Mouse (Mus musculus) CH12.LX (cell line): Measurements from ENCODE around the gene Stoml2. TPM values are rescaled to one million over a fixed set of nuclear protein-coding genes. Genes with fewer than 3 reads are reported as not detected.

Experiments
- DNase-seq: peaks from one replicate; pipeline ENCODE4 v3.0.0-alpha.2; 2013; ENCODE audit errors: extremely low read depth
- H3K27ac ChIP-seq: 2 replicates; pipeline ENCODE4 v1.5.1; 2012; ENCODE audit warnings: low read depth, mild to moderate bottlenecking, control low read depth, moderate library complexity; ENCODE audit not compliant: insufficient read depth
- H3K27me3 ChIP-seq: replicated peaks from 2 replicates; pipeline ENCODE3; 2012; ENCODE audit warnings: inconsistent platforms
- H3K36me3 ChIP-seq, 2 experiments: replicated peaks in 1 of 2; 2 replicates each; pipeline versions ENCODE3 to v1.6.1; 2012; ENCODE audit warnings: inconsistent platforms in 1 of 2, low read length in 1 of 2, mild to moderate bottlenecking in 1 of 2, mixed read lengths in 1 of 2, moderate library complexity in 1 of 2; ENCODE audit not compliant: control insufficient read depth in 1 of 2, insufficient read depth in 1 of 2
- H3K4me1 ChIP-seq, 2 experiments: 2 replicates each; pipeline ENCODE4 v1.6.1; 2012; ENCODE audit warnings: inconsistent platforms in 1 of 2, moderate library complexity in 1 of 2; ENCODE audit not compliant: insufficient read depth in 2 of 2, control insufficient read depth in 1 of 2
- H3K4me2 ChIP-seq: 2 replicates; pipeline ENCODE4 v1.6.1; 2012; ENCODE audit warnings: low read depth, mild to moderate bottlenecking, control low read depth; ENCODE audit not compliant: poor library complexity, insufficient read depth, severe bottlenecking
- H3K4me3 ChIP-seq, 3 experiments: fragments of 150-350 bp in 1 of 3; sonication (generic) in 1 of 3; replicated peaks in 1 of 3; 2 replicates each; pipeline versions ENCODE3 to v1.5.1; 2011 to 2012; ENCODE audit warnings: low read depth in 2 of 3, low read length in 2 of 3, mild to moderate bottlenecking in 2 of 3, moderate library complexity in 2 of 3, control low read depth in 1 of 3, improper control_type of control experiment in 1 of 3, inconsistent platforms in 1 of 3, mixed read lengths in 1 of 3; ENCODE audit not compliant: poor library complexity in 1 of 3
- H3K79me2 ChIP-seq: replicated peaks from 2 replicates; pipeline ENCODE4 v1.6.1; 2012; ENCODE audit warnings: mild to moderate bottlenecking, moderate library complexity; ENCODE audit not compliant: control insufficient read depth, poor library complexity, insufficient read depth, severe bottlenecking; ENCODE audit errors: extremely low read depth
- H3K9ac ChIP-seq: 2 replicates; pipeline ENCODE4 v1.6.1; 2012; ENCODE audit warnings: low read depth, mild to moderate bottlenecking, control low read depth, moderate library complexity; ENCODE audit not compliant: insufficient read depth
- H3K9me3 ChIP-seq: replicated peaks from 2 replicates; pipeline ENCODE3; 2012; ENCODE audit warnings: low read length, inconsistent platforms, mixed read lengths
- BHLHE40 ChIP-seq: IDR thresholded peaks from 2 replicates; pipeline ENCODE4 v1.6.1; 2011; ENCODE audit warnings: mild to moderate bottlenecking, low read depth, low read length, improper control_type of control experiment
- CHD1 ChIP-seq: IDR thresholded peaks from 2 replicates; pipeline ENCODE4 v1.6.1; 2012; ENCODE audit warnings: low read depth, low read length, improper control_type of control experiment, inconsistent platforms
- CHD2 ChIP-seq: IDR thresholded peaks from 2 replicates; pipeline ENCODE4 v1.6.1; 2011; ENCODE audit warnings: low read length, improper control_type of control experiment
- CTCF ChIP-seq, 2 experiments: IDR thresholded peaks in 1 of 2; conservative IDR thresholded peaks in 1 of 2; 2 replicates each; pipeline ENCODE4 v1.5.1; 2011 to 2012; ENCODE audit warnings: low read depth in 2 of 2, low read length in 2 of 2, improper control_type of control experiment in 1 of 2, inconsistent platforms in 1 of 2, mild to moderate bottlenecking in 1 of 2, moderate library complexity in 1 of 2
- ELF1 ChIP-seq: IDR thresholded peaks from 2 replicates; pipeline ENCODE4 v1.6.1; 2014; ENCODE audit warnings: low read depth, mild to moderate bottlenecking, inconsistent platforms, low read length, improper control_type of control experiment
- ETS1 ChIP-seq: conservative IDR thresholded peaks from 2 replicates; pipeline ENCODE4 v1.6.1; 2012; ENCODE audit warnings: low read depth, mild to moderate bottlenecking, inconsistent platforms, low read length, improper control_type of control experiment, moderate library complexity
- HCFC1 ChIP-seq: IDR thresholded peaks from 2 replicates; pipeline ENCODE4 v1.6.1; 2012; ENCODE audit warnings: low read depth, mild to moderate bottlenecking, inconsistent platforms, low read length, improper control_type of control experiment
- JUN ChIP-seq: IDR thresholded peaks from 2 replicates; pipeline ENCODE4 v1.6.1; 2011; ENCODE audit warnings: low read depth, mild to moderate bottlenecking, low read length, improper control_type of control experiment, moderate library complexity; ENCODE audit not compliant: insufficient read depth
- JUND ChIP-seq: conservative IDR thresholded peaks from 2 replicates; pipeline ENCODE4 v1.6.1; 2011; ENCODE audit warnings: low read depth, low read length, improper control_type of control experiment
- KAT2A ChIP-seq: IDR thresholded peaks from 2 replicates; pipeline ENCODE4 v1.6.1; 2012; ENCODE audit warnings: low read length, improper control_type of control experiment, inconsistent platforms; ENCODE audit not compliant: insufficient replicate concordance
- MAFK ChIP-seq: IDR thresholded peaks from 2 replicates; pipeline ENCODE4 v1.6.1; 2011; ENCODE audit warnings: low read length, improper control_type of control experiment; ENCODE audit not compliant: insufficient replicate concordance
- MAX ChIP-seq: IDR thresholded peaks from 2 replicates; pipeline ENCODE4 v1.6.1; 2011; ENCODE audit warnings: low read length, improper control_type of control experiment
- MAZ ChIP-seq: IDR thresholded peaks from 2 replicates; pipeline ENCODE4 v1.6.1; 2012; ENCODE audit warnings: low read depth, mild to moderate bottlenecking, inconsistent platforms, low read length, improper control_type of control experiment, moderate library complexity
- MEF2A ChIP-seq: IDR thresholded peaks from 2 replicates; pipeline ENCODE4 v1.6.1; 2014; ENCODE audit warnings: low read depth, mild to moderate bottlenecking, inconsistent platforms, low read length, improper control_type of control experiment, borderline replicate concordance
- MYC ChIP-seq: IDR thresholded peaks from 2 replicates; pipeline ENCODE4 v1.6.1; 2011; ENCODE audit warnings: low read depth, mild to moderate bottlenecking, improper control_type of control experiment, low read length
- NELFE ChIP-seq: IDR thresholded peaks from 2 replicates; pipeline ENCODE4 v1.6.1; 2011; ENCODE audit warnings: low read depth, low read length, improper control_type of control experiment
- NRF1 ChIP-seq: IDR thresholded peaks from 2 replicates; pipeline ENCODE4 v1.6.1; 2014; ENCODE audit warnings: low read depth, mild to moderate bottlenecking, inconsistent platforms, low read length, improper control_type of control experiment, moderate library complexity
- PAX5 ChIP-seq: IDR thresholded peaks from 2 replicates; pipeline ENCODE4 v1.6.1; 2012; ENCODE audit warnings: low read length, inconsistent platforms, mixed read lengths
- POLR2AphosphoS2 ChIP-seq: IDR thresholded peaks from 2 replicates; pipeline ENCODE4 v1.6.1; 2011; ENCODE audit warnings: low read depth, low read length, improper control_type of control experiment
- RAD21 ChIP-seq: IDR thresholded peaks from 2 replicates; pipeline ENCODE4 v1.6.1; 2011; ENCODE audit warnings: low read depth, mild to moderate bottlenecking, low read length, improper control_type of control experiment, moderate library complexity
- RCOR1 ChIP-seq: conservative IDR thresholded peaks from 2 replicates; pipeline ENCODE4 v1.6.1; 2012; ENCODE audit warnings: low read depth, mild to moderate bottlenecking, inconsistent platforms, low read length, improper control_type of control experiment
- SIN3A ChIP-seq: IDR thresholded peaks from 2 replicates; pipeline ENCODE4 v1.6.1; 2012; ENCODE audit warnings: low read length, improper control_type of control experiment, inconsistent platforms
- SMC3 ChIP-seq: IDR thresholded peaks from 2 replicates; pipeline ENCODE4 v1.6.1; 2011; ENCODE audit warnings: low read depth, low read length, improper control_type of control experiment
- TBP ChIP-seq: conservative IDR thresholded peaks from 2 replicates; pipeline ENCODE4 v1.6.1; 2011; ENCODE audit warnings: low read depth, low read length, improper control_type of control experiment
- UBTF ChIP-seq: IDR thresholded peaks from 2 replicates; pipeline ENCODE4 v1.6.1; 2012; ENCODE audit warnings: low read depth, mild to moderate bottlenecking, inconsistent platforms, low read length, improper control_type of control experiment, moderate library complexity
- USF2 ChIP-seq: conservative IDR thresholded peaks from 2 replicates; pipeline ENCODE4 v1.6.1; 2011; ENCODE audit warnings: low read depth, low read length, improper control_type of control experiment
- ZC3H11A ChIP-seq: IDR thresholded peaks from 2 replicates; pipeline ENCODE4 v1.6.1; 2012; ENCODE audit warnings: low read depth, mild to moderate bottlenecking, inconsistent platforms, low read length, improper control_type of control experiment
- ZNF384 ChIP-seq: IDR thresholded peaks from 2 replicates; pipeline ENCODE4 v1.6.1; 2012; ENCODE audit warnings: low read depth, low read length, improper control_type of control experiment, inconsistent platforms
- dilution Hi-C: fragments of 300-500 bp; cut with MboI; formaldehyde crosslinking; loops from 2 replicates; pipeline ENCODE4 v1.14.3; 2020; ENCODE audit warnings: low sequenced_read_pairs; ENCODE audit not compliant: extremely low pct_unique_long_range_greater_than_20kb, extremely low pct_ligation_motif_present
- in situ Hi-C: fragments of 300-500 bp; cut with MboI; formaldehyde crosslinking; loops from 3 replicates; pipeline ENCODE4 v1.14.3; 2019; ENCODE audit warnings: low sequenced_read_pairs, low pct_ligation_motif_present, low pct_unique_long_range_greater_than_20kb, mixed read lengths
- polyA plus RNA-seq: library from polyadenylated mRNA; unstranded; fragments of >175 nt; gene quantifications from 2 replicates; pipeline ENCODE4 v1.2.1, GENCODE M21; 2012; ENCODE audit warnings: low read depth; ENCODE audit not compliant: insufficient read length
- total RNA-seq, 2 experiments: library from RNA; depleted of rRNA; stranded (reverse); fragments of 300-350 nt in 1 of 2; fragments of >200 nt in 1 of 2; gene quantifications; 2 replicates each; pipeline ENCODE4 v1.2.3; 2012 to 2014

Stoml2 gene
- total and polyA plus RNA-seq, 3 experiments = 293 to 330 (median 296) TPM

- TF ChIP-seq PAX5 (no peak), MAZ (peak; percentile 58; the same call in 1 of the 2 replicates), TBP (peak; percentile 43; the same call in 1 of the 2 replicates), ZNF384 (no peak), CHD2 (peak; percentile 91), BHLHE40 (no peak), ZC3H11A (no peak), UBTF (no peak), POLR2AphosphoS2 (no peak)
- TF ChIP-seq, all 38 proteins: peak for 17
These were observed 21.1 kb downstream of the Stoml2 start, which contains the start of gene Fancg (continued) for GRCm38 (mm10) chr4:43010161-43011038.

GRCm38 (mm10) chr4:43005765-43006164 lies 25.7 kb downstream of the Stoml2 start:
- Histone ChIP-seq H3K27me3 (no peaks in the 10 kb centered on the region), H3K4me2 (no peak overlapping the region), H3K36me3 (peaks cover 28 to 65% of the 10 kb centered on the region in 2 experiments), H3K4me3 (no peak overlapping the region), H3K79me2 (0 out of 2 replicates have a peak, but pooled peaks cover 2% of the 10 kb centered on the region), H3K9ac (no peak overlapping the region), H3K9me3 (no peaks in the 10 kb centered on the region), H3K4me1 (peaks cover 7 to 14% of the 10 kb centered on the region in 2 experiments; a peak in 3 of 4 replicates), H3K27ac (no peak overlapping the region)
- peak; percentile 99 for TF ChIP-seq ZNF384
- TF ChIP-seq SMC3 = peak; percentile 33; the same call in 1 of the 2 replicates
- peak; percentile 29; the same call in 1 of the 2 replicates for TF ChIP-seq HCFC1
- TF ChIP-seq RCOR1 = no peak
- TF ChIP-seq MAX = no peak
- peak; percentile 59 for TF ChIP-seq RAD21
- no peak for TF ChIP-seq JUND
- TF ChIP-seq CHD1 = no peak
- peak; percentile 73 to 99 for TF ChIP-seq CTCF (conservative IDR thresholded peaks at IDR 0.05 in 1 of 2, IDR thresholded peaks at IDR 0.05 in 1 of 2; ENCODE audit: low read depth in 2 of 2, low read length in 2 of 2)
- dilution Hi-C loops (no loop called here), in situ Hi-C loops (loop anchor here (25.0 kb wide), 1 partner anchor 557 kb away; the partner anchor contains the start of genes Creb3 and Tln1)
- peak; percentile 78 for DNase-seq

- dilution Hi-C loops = no loop called here
- Histone ChIP-seq H3K4me2 (no peak overlapping the region), H3K27me3 (no peaks in the 10 kb centered on the region), H3K36me3 (peaks cover 28 to 65% of the 10 kb centered on the region in 2 experiments), H3K27ac (no peak overlapping the region), H3K79me2 (0 out of 2 replicates have a peak, but pooled peaks cover 2% of the 10 kb centered on the region), H3K9me3 (no peaks in the 10 kb centered on the region), H3K4me3 (no peak overlapping the region), H3K4me1 (peaks cover 7 to 16% of the 10 kb centered on the region in 2 experiments; a peak in 3 of 4 replicates), H3K9ac (no peak overlapping the region)
- in situ Hi-C loops = loop anchor here (25.0 kb wide), 1 partner anchor 557 kb away; the partner anchor contains the start of genes Creb3 and Tln1
- no peak for DNase-seq
- TF ChIP-seq MAFK = no peak
- no peak for TF ChIP-seq KAT2A
- TF ChIP-seq USF2 = no peak
- no peak for TF ChIP-seq CTCF (conservative IDR thresholded peaks at IDR 0.05 in 1 of 2, IDR thresholded peaks at IDR 0.05 in 1 of 2; ENCODE audit: low read depth in 2 of 2, low read length in 2 of 2)
- TF ChIP-seq TBP = no peak
- no peak for TF ChIP-seq ETS1
- no peak for TF ChIP-seq MYC
- no peak for TF ChIP-seq MAX
- no peak for TF ChIP-seq UBTF
- TF ChIP-seq NELFE = no peak
- TF ChIP-seq ELF1 = no peak
- TF ChIP-seq MAZ = no peak
- TF ChIP-seq MEF2A = no peak
- no peak for TF ChIP-seq NRF1
- no peak for TF ChIP-seq RAD21
- TF ChIP-seq SIN3A = no peak
- TF ChIP-seq JUN = no peak
These were observed 26.6 kb downstream of the Stoml2 start for GRCm38 (mm10) chr4:43004951-43005350.
